Mouse (Mus musculus) CH12.LX (cell line): ENCODE measurements at regions not wholly inside any gene's neighbourhood (a gene's known extent, or its start where the extent isn't known, plus 50 kb on each side); places are given as distances from the start of the nearest gene placed in this dataset.

Source experiments
- CHD1 ChIP-seq: IDR thresholded peaks from 2 replicates; pipeline ENCODE4 v1.6.1; 2012; ENCODE audit warnings: low read depth, low read length, improper control_type of control experiment, inconsistent platforms
- CTCF ChIP-seq, 2 experiments: IDR thresholded peaks in 1 of 2; conservative IDR thresholded peaks in 1 of 2; 2 replicates each; pipeline ENCODE4 v1.5.1; 2011 to 2012; ENCODE audit warnings: low read depth in 2 of 2, low read length in 2 of 2, improper control_type of control experiment in 1 of 2, inconsistent platforms in 1 of 2, mild to moderate bottlenecking in 1 of 2, moderate library complexity in 1 of 2
- EP300 ChIP-seq: IDR thresholded peaks from 2 replicates; pipeline ENCODE4 v1.6.1; 2011; ENCODE audit warnings: low read length, improper control_type of control experiment
- JUND ChIP-seq: conservative IDR thresholded peaks from 2 replicates; pipeline ENCODE4 v1.6.1; 2011; ENCODE audit warnings: low read depth, low read length, improper control_type of control experiment
- POLR2A ChIP-seq: IDR thresholded peaks from 2 replicates; pipeline ENCODE4 v1.6.1; 2011; ENCODE audit warnings: low read depth, mild to moderate bottlenecking, improper control_type of control experiment, low read length
- RAD21 ChIP-seq: IDR thresholded peaks from 2 replicates; pipeline ENCODE4 v1.6.1; 2011; ENCODE audit warnings: low read depth, mild to moderate bottlenecking, low read length, improper control_type of control experiment, moderate library complexity
- TBP ChIP-seq: conservative IDR thresholded peaks from 2 replicates; pipeline ENCODE4 v1.6.1; 2011; ENCODE audit warnings: low read depth, low read length, improper control_type of control experiment
- ZC3H11A ChIP-seq: IDR thresholded peaks from 2 replicates; pipeline ENCODE4 v1.6.1; 2012; ENCODE audit warnings: low read depth, mild to moderate bottlenecking, inconsistent platforms, low read length, improper control_type of control experiment

- TF ChIP-seq EP300 (no peak), POLR2A (no peak), RAD21 (no peak), JUND (no peak), ZC3H11A (no peak), CTCF (conservative IDR thresholded peaks at IDR 0.05 in 1 of 2, IDR thresholded peaks at IDR 0.05 in 1 of 2; ENCODE audit: low read depth in 2 of 2, low read length in 2 of 2) (no peak), TBP (no peak), CHD1 (no peak)
These were observed 144.0 kb upstream of the Unc93a2 start for GRCm38 (mm10) chr17:7529304-7529703.
